Mouse (Mus musculus) spleen, postnatal 10 days (tissue): ENCODE measurements at regions not wholly inside any gene's neighbourhood (a gene's known extent, or its start where the extent isn't known, plus 50 kb on each side); places are given as distances from the start of the nearest gene placed in this dataset.

Experiments used
- DNase-seq, 2 experiments: peaks; one replicate each; pipeline ENCODE4 v3.0.0; 2021 to 2022; ENCODE audit warnings: low spot score in 2 of 2

DNA sequence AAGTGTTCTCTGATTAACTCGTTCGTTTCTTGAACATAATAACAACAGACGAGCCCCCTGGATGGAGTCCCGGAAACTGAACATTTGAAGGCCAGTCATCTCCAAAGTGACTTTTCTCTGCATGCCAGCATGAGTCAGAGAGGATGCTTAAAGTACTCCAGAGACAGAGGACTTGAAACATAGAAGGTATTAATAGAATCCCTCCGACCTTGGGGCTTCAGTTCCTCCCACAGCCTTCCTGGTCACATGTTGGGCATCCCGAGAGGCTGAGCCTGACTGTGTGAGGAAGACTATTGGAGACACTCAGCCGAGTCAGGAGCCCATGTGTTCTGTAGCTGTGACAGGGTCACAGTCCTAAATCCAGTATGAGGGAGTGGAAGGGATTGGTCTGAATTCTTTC, 232.7 kb upstream of the Serp2 start:
- DNase-seq = no peak

GRCm38 (mm10) chr14:76787601-76788000, 230.9 kb upstream of the Serp2 start:
- no peak for DNase-seq

GRCm38 (mm10) chr14:76786214-76786613, 229.5 kb upstream of the Serp2 start:
- no peak for DNase-seq

GRCm38 (mm10) chr14:76781524-76781880, 224.8 kb upstream of the Serp2 start:
- no peak for DNase-seq

DNA sequence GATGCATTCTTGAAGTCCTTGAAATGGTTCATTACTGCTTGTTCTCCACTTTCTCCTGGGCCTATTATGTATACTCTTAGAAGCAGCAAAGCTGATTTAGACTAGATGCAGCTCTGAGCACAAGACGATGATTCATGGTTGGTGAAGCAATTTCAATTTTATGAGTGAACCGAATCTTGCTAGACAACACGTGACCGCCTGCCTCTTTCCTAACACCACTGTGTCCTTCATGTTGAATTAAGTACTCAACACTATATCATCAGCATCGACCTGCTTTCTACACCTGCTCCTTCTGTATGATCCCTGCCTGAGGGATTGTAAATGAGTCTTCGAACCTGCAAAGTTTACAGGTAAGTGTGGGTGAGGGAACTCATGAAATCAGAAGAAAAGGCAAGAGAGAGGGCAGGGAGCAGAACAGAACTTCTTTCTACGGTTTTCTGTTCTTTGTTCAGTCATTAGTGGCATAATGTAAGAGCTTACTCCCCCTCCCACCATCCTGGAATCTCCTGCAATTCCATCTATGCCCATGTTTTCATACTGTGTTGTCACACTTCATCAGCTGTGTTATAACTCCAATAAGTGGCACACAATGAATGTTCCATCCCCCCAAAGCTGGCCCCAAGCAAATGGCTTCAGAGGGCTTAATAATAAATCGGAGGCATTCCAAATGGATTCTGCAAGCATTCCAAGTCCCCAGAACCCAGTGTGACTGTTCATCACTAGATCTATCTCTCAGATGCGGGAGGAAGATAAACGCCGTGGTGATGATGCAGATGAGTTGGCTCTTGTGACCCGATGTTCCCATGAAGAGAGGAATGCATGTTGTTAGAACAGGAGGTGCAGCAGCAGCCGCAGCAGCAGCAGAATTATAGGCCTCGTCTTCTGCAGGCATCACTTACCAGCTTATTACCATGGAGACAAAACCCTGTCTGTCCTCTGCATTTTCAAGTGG, 224.2 kb upstream of the Serp2 start:
- no peak for DNase-seq

- DNase-seq = no peak
Observed at GRCm38 (mm10) chr14:76778541-76779399, 222.1 kb upstream of the Serp2 start.

DNA sequence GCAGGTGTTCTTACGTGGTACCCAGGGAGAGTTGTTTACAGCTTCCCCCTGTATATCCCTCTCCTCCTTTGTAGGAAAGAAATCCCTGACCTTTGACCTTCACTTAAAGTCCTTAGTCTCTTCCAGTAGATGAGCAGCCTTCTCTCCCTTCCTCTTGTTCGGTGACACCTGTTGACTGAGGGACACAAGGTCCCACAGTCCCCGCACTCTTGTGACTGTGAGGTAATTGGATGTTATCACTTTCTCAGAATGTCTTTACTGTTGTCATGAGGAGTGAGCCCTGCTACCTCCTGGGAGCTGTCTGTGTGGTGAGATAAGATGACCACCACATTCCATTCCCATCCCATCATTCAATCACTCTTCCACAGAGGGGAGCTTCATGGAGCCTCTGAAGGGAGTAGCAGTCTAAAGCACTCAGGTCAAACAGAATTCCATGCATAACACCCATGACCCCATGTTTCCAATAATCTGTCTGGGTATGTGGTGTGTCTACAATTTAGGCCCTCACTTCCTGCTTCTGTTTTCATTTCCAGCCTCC, 218.8 kb upstream of the Serp2 start:
- no peak for DNase-seq

- DNase-seq = no peak
Observed at GRCm38 (mm10) chr14:76772781-76773438, 216.2 kb upstream of the Serp2 start.

DNA sequence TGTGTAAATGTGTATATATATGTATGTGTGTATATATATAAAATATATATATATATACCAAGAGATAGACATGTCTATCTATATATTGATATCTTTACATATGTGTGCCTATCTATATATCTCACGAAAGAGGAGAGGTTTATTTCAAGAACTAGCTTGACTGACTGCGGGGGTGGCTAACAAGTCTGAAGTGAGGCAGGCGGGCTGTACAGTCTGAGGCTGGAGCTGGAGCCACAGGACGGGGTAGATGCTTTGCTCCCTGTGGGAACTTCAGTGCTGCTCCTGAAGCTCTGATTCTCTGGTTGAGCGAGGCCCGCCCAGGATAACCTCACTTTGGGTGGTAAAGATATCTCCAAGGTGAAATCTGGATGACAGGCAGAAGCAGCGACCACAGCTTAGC, 213.4 kb upstream of the Serp2 start:
- no peak for DNase-seq

DNA sequence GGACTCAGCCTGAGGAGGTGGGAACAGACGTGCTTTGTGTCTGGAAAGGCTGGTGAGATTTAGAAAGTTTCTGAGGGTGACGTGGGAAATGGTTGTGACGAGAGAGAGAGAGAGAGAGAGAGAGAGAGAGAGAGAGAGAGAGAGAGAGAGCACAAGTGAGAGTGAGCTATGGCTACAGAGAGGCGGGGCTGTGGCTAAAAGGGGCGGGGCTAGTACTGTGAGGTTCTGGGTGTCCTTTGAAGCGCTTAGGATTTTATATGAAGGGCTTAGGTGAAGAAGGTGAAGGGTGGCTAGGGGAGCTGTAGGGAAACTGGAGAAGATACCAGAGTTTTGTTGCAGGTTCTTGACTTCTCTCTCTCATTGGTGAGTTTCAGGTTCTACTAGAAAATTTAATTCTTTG, 210.6 kb upstream of the Serp2 start:
- DNase-seq = no peak

GRCm38 (mm10) chr14:76766186-76766713, 209.6 kb upstream of the Serp2 start:
- DNase-seq = no peak

- DNase-seq = no peak
Observed at GRCm38 (mm10) chr14:76765094-76765504, 208.4 kb upstream of the Serp2 start.

- no peak for DNase-seq
Observed at GRCm38 (mm10) chr14:76764390-76764796, 207.7 kb upstream of the Serp2 start.

GRCm38 (mm10) chr14:76763539-76763938, 206.8 kb upstream of the Serp2 start:
- DNase-seq = no peak

- DNase-seq = no peak
Observed at GRCm38 (mm10) chr14:76762777-76763176, 206.1 kb upstream of the Serp2 start.

DNA sequence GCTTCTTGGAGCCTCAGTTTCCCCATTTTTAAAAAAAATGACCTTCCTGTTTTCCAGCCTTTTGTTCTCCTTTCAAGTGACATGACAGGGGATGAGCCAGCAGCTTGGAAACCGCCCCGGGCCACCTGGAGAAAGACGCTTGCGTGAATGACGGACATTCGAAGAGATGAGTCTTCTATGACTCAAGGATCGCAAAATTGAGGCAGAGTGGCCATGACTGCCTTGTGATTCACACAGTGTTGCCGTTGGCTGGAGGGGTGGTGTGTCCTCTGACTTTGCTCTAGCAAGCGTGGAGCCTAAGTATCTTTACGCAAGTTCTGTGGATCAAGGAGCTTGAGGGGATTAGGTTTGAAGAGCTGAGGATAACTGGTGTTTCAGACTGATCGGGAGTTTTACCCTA, 205.0 kb upstream of the Serp2 start:
- no peak for DNase-seq

DNA sequence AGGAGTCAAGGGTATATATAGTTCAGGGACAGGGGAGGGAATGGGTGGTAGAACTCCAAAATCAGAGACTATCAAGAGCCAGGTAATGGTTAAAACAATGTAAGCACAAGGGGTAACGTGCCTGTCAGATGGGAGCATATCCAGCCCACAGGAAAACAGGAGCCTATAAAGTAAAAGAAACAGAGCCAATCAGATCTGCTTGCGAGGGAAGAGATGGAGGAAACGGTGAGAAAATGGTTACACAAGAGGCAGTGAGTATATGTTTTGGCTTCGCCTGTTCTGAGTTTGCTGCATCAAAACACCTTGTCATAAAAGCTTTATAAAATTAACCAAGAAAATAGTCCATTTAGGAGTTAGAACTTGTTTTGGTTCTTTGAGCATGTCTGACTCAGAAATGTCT, 204.6 kb upstream of the Serp2 start:
- no peak for DNase-seq

DNA sequence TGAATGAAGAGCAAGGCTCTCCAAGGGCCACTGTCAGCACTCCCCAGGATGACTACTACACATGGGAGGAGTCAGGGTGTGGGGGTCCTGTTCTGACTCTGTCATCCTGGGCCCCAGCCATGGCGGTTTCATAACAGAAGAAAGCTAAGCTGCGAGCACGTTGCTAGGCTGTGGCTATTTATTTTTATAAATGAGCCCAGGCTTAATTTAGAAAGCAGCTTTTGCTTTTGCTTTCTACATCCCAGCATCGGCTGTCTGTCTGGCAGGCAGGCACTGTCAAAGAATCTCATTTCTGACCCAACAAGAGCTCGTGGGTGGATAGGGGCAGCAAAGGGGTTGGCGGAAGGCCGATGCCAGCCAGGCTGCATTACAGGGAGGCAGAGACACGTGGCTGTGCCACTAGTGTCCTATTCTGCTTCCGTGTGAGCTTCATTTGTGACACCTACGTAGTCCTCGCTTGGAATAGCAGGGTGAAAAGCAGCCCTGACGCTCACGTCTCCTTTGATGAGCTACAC, 203.9 kb upstream of the Serp2 start:
- DNase-seq = no peak

DNA sequence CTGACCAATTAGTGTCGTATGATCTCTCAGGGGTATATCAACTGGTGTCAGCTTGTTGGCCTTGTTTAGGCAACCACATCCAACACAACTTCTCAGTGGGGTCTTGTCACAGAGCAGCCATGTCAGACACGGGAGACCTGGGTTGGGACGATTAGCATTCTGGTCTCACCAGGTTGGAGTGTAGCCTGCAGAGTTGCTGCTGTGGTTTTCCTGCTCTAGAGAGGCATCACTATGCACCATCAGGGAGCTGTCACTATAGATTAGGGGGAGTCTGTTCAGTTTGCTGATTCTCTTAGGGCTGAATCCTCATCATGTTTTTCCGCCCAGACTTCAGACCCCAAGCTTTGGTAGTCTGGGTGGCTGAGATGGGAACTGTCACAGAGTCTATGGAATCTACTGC, 202.7 kb upstream of the Serp2 start:
- no peak for DNase-seq

DNA sequence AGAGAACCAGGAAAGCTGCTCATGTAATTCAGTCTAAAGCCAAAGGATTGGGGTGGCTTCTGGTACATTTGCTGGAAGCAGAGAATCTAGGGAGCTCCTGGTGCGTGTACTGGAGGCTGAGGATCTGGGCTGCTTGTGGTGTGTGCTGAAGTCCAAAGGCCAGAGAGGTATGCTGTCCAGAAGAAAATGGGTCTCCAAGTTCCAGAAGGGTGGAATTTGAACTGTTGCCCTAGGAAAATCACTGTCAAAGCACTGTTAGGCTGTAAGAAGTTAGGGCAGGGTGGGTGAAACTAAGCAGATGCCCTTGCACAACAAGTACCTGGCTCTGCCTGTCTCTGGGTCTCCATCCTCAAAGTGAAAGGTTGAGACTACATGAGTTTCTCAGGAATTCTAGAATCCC, 201.9 kb upstream of the Serp2 start:
- no peak for DNase-seq

DNA sequence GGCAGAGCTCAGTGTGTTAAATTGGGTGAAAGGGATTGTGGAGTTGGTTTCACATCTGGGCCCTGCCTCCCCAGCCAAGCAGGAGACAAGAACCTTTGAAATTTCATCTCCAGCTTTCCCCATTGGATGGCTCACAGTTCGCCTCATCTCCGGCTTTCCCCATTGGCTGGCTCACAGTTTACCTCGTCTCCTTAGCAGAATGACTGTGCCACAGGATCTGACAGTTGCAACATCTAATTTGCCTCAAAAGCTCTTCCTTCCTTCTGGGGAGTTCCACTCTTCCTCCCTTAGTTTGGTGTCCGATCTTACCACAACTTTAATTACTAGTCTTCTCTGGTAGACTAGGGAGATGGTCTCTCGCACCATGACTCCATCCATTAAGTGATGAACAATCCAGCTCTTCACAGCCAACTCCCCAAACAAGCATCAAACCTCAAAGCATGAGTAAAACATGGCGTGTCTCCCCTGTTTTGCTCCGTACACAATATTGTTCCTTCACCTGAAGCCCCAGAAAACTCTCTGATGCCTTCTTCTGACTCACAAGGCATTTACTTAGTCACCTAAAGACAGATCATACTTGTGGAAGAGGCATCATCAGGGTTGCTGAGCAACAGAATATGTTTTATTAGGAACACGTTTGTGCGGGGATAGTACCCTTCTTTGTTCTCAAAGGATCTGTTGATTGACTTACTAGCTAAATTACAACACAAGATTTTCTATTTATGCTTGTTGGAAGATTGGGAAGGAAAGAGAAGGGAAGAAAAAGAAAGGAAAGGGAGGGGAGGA, 199.1 kb upstream of the Serp2 start:
- no peak for DNase-seq
